Mouse (Mus musculus) splenic B cell, adult 2 months (primary cell): ENCODE results near the gene Arl11.
A peak's percentile ranks its signal among the peaks of the same experiment; 100 is the strongest.

ENCODE experiments used
- DNase-seq: peaks from one replicate; pipeline ENCODE4 v3.0.0-alpha.2; 2011; ENCODE audit warnings: low read depth, low spot score
- H3K27me3 ChIP-seq: 2 replicates; pipeline ENCODE4 v1.6.1; 2012; ENCODE audit warnings: mild to moderate bottlenecking, low read length, moderate library complexity, mixed read lengths; ENCODE audit not compliant: control insufficient read depth, poor library complexity, insufficient read depth, severe bottlenecking
- H3K36me3 ChIP-seq: 2 replicates; pipeline ENCODE4 v1.6.1; 2012; ENCODE audit warnings: mild to moderate bottlenecking, low read length, moderate library complexity, mixed read lengths; ENCODE audit not compliant: control insufficient read depth, poor library complexity, insufficient read depth, severe bottlenecking

Arl11 gene

GRCm38 (mm10) chr14:61309593-61309992, at the start of gene Arl11:
Arl11 (plus strand) TSS chr14:61309753.
- Histone ChIP-seq H3K36me3 (no peaks in the 10 kb centered on the region), H3K27me3 (no peaks in the 10 kb centered on the region)
- DNase-seq, result no peak

GRCm38 (mm10) chr14:61267908-61268475, 41.6 kb upstream of the Arl11 start:
- Histone ChIP-seq H3K27me3 (no peaks in the 10 kb centered on the region), H3K36me3 (no peaks in the 10 kb centered on the region)
- no peak for DNase-seq

- Histone ChIP-seq H3K27me3 (no peaks in the 10 kb centered on the region; the same call in 1 of the 2 replicates), H3K36me3 (no peaks in the 10 kb centered on the region)
- DNase-seq, result no peak
Measured at GRCm38 (mm10) chr14:61274414-61275198, 34.9 kb upstream of the Arl11 start.

GRCm38 (mm10) chr14:61277285-61277684, 32.3 kb upstream of the Arl11 start:
- no peaks in the 10 kb centered on the region; the same call in 1 of the 2 replicates for H3K27me3 ChIP-seq
- no peaks in the 10 kb centered on the region for H3K36me3 ChIP-seq
- peak; percentile 52 for DNase-seq

GRCm38 (mm10) chr14:61278676-61279300, 30.8 kb upstream of the Arl11 start:
- DNase-seq, result no peak
- no peaks in the 10 kb centered on the region; the same call in 1 of the 2 replicates for H3K27me3 ChIP-seq
- no peaks in the 10 kb centered on the region for H3K36me3 ChIP-seq

GRCm38 (mm10) chr14:61288606-61289286, 20.8 kb upstream of the Arl11 start:
- no peaks in the 10 kb centered on the region for H3K36me3 ChIP-seq
- no peak for DNase-seq
- H3K27me3 ChIP-seq, result no peaks in the 10 kb centered on the region

GRCm38 (mm10) chr14:61290664-61291063, 18.9 kb upstream of the Arl11 start:
- no peaks in the 10 kb centered on the region for H3K36me3 ChIP-seq
- DNase-seq, result no peak
- H3K27me3 ChIP-seq, result no peaks in the 10 kb centered on the region

- Histone ChIP-seq H3K27me3 (no peaks in the 10 kb centered on the region), H3K36me3 (no peaks in the 10 kb centered on the region)
- DNase-seq, result peak; percentile 76
Measured at GRCm38 (mm10) chr14:61293884-61294737, 15.4 kb upstream of the Arl11 start.

GRCm38 (mm10) chr14:61294738-61295079, 14.8 kb upstream of the Arl11 start:
- Histone ChIP-seq H3K36me3 (no peaks in the 10 kb centered on the region), H3K27me3 (no peaks in the 10 kb centered on the region)
- DNase-seq, result peak; percentile 57

GRCm38 (mm10) chr14:61299810-61300209, 9.7 kb upstream of the Arl11 start:
- DNase-seq, result no peak
- Histone ChIP-seq H3K27me3 (no peaks in the 10 kb centered on the region), H3K36me3 (no peaks in the 10 kb centered on the region)

GRCm38 (mm10) chr14:61301323-61301722, 8.2 kb upstream of the Arl11 start:
- Histone ChIP-seq H3K27me3 (no peaks in the 10 kb centered on the region), H3K36me3 (no peaks in the 10 kb centered on the region)
- DNase-seq, result no peak

- Histone ChIP-seq H3K27me3 (no peaks in the 10 kb centered on the region), H3K36me3 (no peaks in the 10 kb centered on the region)
- DNase-seq, result no peak
Measured at GRCm38 (mm10) chr14:61302428-61302827, 7.1 kb upstream of the Arl11 start.

- Histone ChIP-seq H3K27me3 (no peaks in the 10 kb centered on the region), H3K36me3 (no peaks in the 10 kb centered on the region)
- no peak for DNase-seq
Measured at GRCm38 (mm10) chr14:61303969-61304609, 5.5 kb upstream of the Arl11 start.
